Mouse (Mus musculus) megakaryocyte, embryonic 14.5 days (primary cell): Measurements from ENCODE around the gene Gpx4.

Experiments
- FLI1 ChIP-seq: IDR thresholded peaks from 2 replicates; pipeline ENCODE4 v1.6.1; 2012; ENCODE audit warnings: low read length, inconsistent platforms, mixed read lengths
- GATA1 ChIP-seq: IDR thresholded peaks from 3 replicates; pipeline ENCODE4 v1.6.1; 2012; ENCODE audit warnings: mixed read lengths, low read length, inconsistent platforms, borderline replicate concordance

GRCm38 (mm10) chr10:79997819-79998218 is 49.1 kb upstream of the Gpx4 start:
- TF ChIP-seq FLI1 (no peak), GATA1 (no peak)
